Mouse (Mus musculus) myocyte (in vitro differentiated cells): ENCODE data around the gene 4931406P16Rik. TPM values are rescaled to one million over a fixed set of nuclear protein-coding genes. Genes with fewer than 3 reads are reported as not detected.

Source experiments
- H3K27me3 ChIP-seq: one replicate; pipeline ENCODE4 v1.6.1; 2011; ENCODE audit not compliant: control insufficient read depth, insufficient read depth, insufficient read length
- H3K36me3 ChIP-seq: one replicate; pipeline ENCODE4 v1.6.1; 2011; ENCODE audit not compliant: control insufficient read depth, insufficient read depth
- H3K4me2 ChIP-seq: one replicate; pipeline ENCODE4 v1.6.1; 2011; ENCODE audit warnings: low read depth, control low read depth
- H3K4me3 ChIP-seq: one replicate; pipeline ENCODE4 v1.5.1; 2011; ENCODE audit warnings: mild to moderate bottlenecking, control low read depth, moderate library complexity
- H3K79me2 ChIP-seq: one replicate; pipeline ENCODE4 v1.6.1; 2011; ENCODE audit not compliant: control insufficient read depth, insufficient read depth
- H3ac ChIP-seq: one replicate; pipeline ENCODE4 v1.6.1; 2011; ENCODE audit not compliant: control insufficient read depth, insufficient read length
- CEBPB ChIP-seq: IDR thresholded peaks from 2 replicates; pipeline ENCODE4 v1.6.1; 2011; ENCODE audit warnings: mild to moderate bottlenecking, moderate library complexity; ENCODE audit not compliant: poor library complexity, insufficient read depth, severe bottlenecking
- E2F4 ChIP-seq: IDR thresholded peaks from one replicate; pipeline ENCODE4 v1.6.1; 2011; ENCODE audit warnings: mild to moderate bottlenecking, control low read depth, moderate library complexity; ENCODE audit not compliant: insufficient read depth
- MAX ChIP-seq: IDR thresholded peaks from one replicate; pipeline ENCODE4 v1.6.1; 2011; ENCODE audit warnings: low read depth, mild to moderate bottlenecking, control low read depth
- MYOD1 ChIP-seq, 3 experiments: IDR thresholded peaks; one replicate each; pipeline ENCODE4 v1.6.1; 2011; ENCODE audit warnings: control low read depth in 2 of 3, low read depth in 2 of 3, mild to moderate bottlenecking in 2 of 3, moderate library complexity in 1 of 3; ENCODE audit not compliant: insufficient read length in 2 of 3, control insufficient read depth in 1 of 3
- MYOG ChIP-seq, 3 experiments: IDR thresholded peaks; one replicate each; pipeline ENCODE4 v1.6.1; 2011; ENCODE audit warnings: control low read depth in 2 of 3, low read depth in 2 of 3, mild to moderate bottlenecking in 2 of 3; ENCODE audit not compliant: insufficient read length in 2 of 3, control insufficient read depth in 1 of 3, insufficient read depth in 1 of 3
- POLR2A ChIP-seq: IDR thresholded peaks from one replicate; pipeline ENCODE4 v1.6.1; 2011; ENCODE audit warnings: low read depth, mild to moderate bottlenecking, control low read depth, moderate library complexity; ENCODE audit not compliant: insufficient read length
- POLR2AphosphoS2 ChIP-seq: IDR thresholded peaks from one replicate; pipeline ENCODE4 v1.6.1; 2011; ENCODE audit warnings: low read depth, control low read depth; ENCODE audit not compliant: insufficient read length
- REST ChIP-seq: IDR thresholded peaks from one replicate; pipeline ENCODE4 v1.6.1; 2011; ENCODE audit warnings: mild to moderate bottlenecking, control low read depth, moderate library complexity; ENCODE audit not compliant: insufficient read depth, insufficient read length
- SRF ChIP-seq: IDR thresholded peaks from one replicate; pipeline ENCODE4 v1.6.1; 2011; ENCODE audit warnings: low read depth; ENCODE audit not compliant: control insufficient read depth, insufficient read length
- TCF12 ChIP-seq: IDR thresholded peaks from one replicate; pipeline ENCODE4 v1.6.1; 2011; ENCODE audit warnings: mild to moderate bottlenecking, control low read depth; ENCODE audit not compliant: poor library complexity, insufficient read depth, severe bottlenecking
- TCF3 ChIP-seq: IDR thresholded peaks from one replicate; pipeline ENCODE4 v1.6.1; 2011; ENCODE audit warnings: low read depth, control low read depth; ENCODE audit not compliant: insufficient read length
- USF1 ChIP-seq: IDR thresholded peaks from one replicate; pipeline ENCODE4 v1.6.1; 2011; ENCODE audit warnings: low read depth, mild to moderate bottlenecking, control low read depth, moderate library complexity
- polyA plus RNA-seq: library from polyadenylated mRNA; unstranded; fragments of >200 nt; fragmentation: generic; extraction: Trizol; gene quantifications from one replicate; pipeline ENCODE4 v1.2.1, GENCODE M21; 2012; ENCODE audit warnings: missing spikeins

4931406P16Rik gene
- polyA plus RNA-seq, 1 experiment: 14.5 TPM

DNA sequence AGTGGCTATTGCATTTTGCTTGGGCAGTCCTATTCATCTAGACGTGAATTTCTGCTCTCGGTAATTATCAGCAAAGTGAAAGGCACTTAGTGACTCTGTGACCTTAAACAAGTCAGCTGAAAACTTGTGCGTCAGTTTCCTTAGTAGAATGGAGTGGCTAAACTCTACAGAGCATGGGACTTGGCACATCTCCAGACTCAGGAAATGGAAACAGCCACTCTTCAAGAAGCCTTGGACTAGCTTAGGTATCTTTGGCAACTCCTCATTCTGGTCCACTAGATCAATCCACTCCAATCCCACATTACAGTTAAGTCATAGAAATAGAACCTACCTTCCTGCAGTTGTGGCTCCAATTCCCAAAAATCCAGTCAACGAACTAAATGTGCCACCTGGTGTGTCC is 7.9 kb downstream of the 4931406P16Rik start:
- peaks cover 10% of the 10 kb centered on the region for H3K36me3 ChIP-seq
- TF ChIP-seq POLR2AphosphoS2 (no peak), SRF (no peak), MYOD1 (IDR thresholded peaks at IDR 0.05; ENCODE audit: control insufficient read depth in 1 of 3, insufficient read length in 2 of 3, low read depth in 2 of 3) (no peak), MYOG (IDR thresholded peaks at IDR 0.05; ENCODE audit: control insufficient read depth in 1 of 3, insufficient read depth in 1 of 3, insufficient read length in 2 of 3, low read depth in 2 of 3) (no peak), TCF3 (no peak), REST (no peak), CEBPB (no peak), POLR2A (no peak), E2F4 (no peak), MAX (no peak), USF1 (no peak), TCF12 (no peak)
- H3K79me2 ChIP-seq: peaks cover 99% of the 10 kb centered on the region
- no peak overlapping the region for H3K4me3 ChIP-seq
- H3ac ChIP-seq: no peak overlapping the region
- H3K27me3 ChIP-seq: no peaks in the 10 kb centered on the region
- no peak overlapping the region for H3K4me2 ChIP-seq

GRCm38 (mm10) chr7:34302651-34303050 is 10.7 kb downstream of the 4931406P16Rik start:
- H3K79me2 ChIP-seq: peaks cover 97% of the 10 kb centered on the region
- TF ChIP-seq REST (no peak), TCF3 (no peak), CEBPB (no peak), POLR2AphosphoS2 (no peak), MYOD1 (IDR thresholded peaks at IDR 0.05; ENCODE audit: control insufficient read depth in 1 of 3, insufficient read length in 2 of 3, low read depth in 2 of 3) (no peak), USF1 (no peak), E2F4 (no peak), MAX (no peak), POLR2A (no peak), SRF (no peak), TCF12 (no peak), MYOG (IDR thresholded peaks at IDR 0.05; ENCODE audit: control insufficient read depth in 1 of 3, insufficient read depth in 1 of 3, insufficient read length in 2 of 3, low read depth in 2 of 3) (no peak)
- no peaks in the 10 kb centered on the region for H3K27me3 ChIP-seq
- peaks cover 10% of the 10 kb centered on the region for H3K36me3 ChIP-seq
- H3ac ChIP-seq: no peak overlapping the region
- H3K4me2 ChIP-seq: no peak overlapping the region
- no peak overlapping the region for H3K4me3 ChIP-seq

- no peak overlapping the region for H3K4me2 ChIP-seq
- no peak overlapping the region for H3ac ChIP-seq
- TF ChIP-seq E2F4 (no peak), POLR2AphosphoS2 (no peak), MYOG (IDR thresholded peaks at IDR 0.05; ENCODE audit: control insufficient read depth in 1 of 3, insufficient read depth in 1 of 3, insufficient read length in 2 of 3, low read depth in 2 of 3) (no peak), USF1 (no peak), REST (no peak), CEBPB (no peak), MAX (no peak), MYOD1 (IDR thresholded peaks at IDR 0.05; ENCODE audit: control insufficient read depth in 1 of 3, insufficient read length in 2 of 3, low read depth in 2 of 3) (no peak), TCF3 (no peak), SRF (no peak), TCF12 (no peak), POLR2A (no peak)
- H3K36me3 ChIP-seq: peaks cover 10% of the 10 kb centered on the region
- no peak overlapping the region for H3K4me3 ChIP-seq
- H3K79me2 ChIP-seq: peaks cover 97% of the 10 kb centered on the region
- H3K27me3 ChIP-seq: no peaks in the 10 kb centered on the region
Measured at GRCm38 (mm10) chr7:34301952-34302351, 11.4 kb downstream of the 4931406P16Rik start.

GRCm38 (mm10) chr7:34298818-34299217 is 14.5 kb downstream of the 4931406P16Rik start:
- Histone ChIP-seq H3K36me3 (peaks cover 10% of the 10 kb centered on the region), H3K4me3 (no peak overlapping the region), H3K79me2 (peaks cover 95% of the 10 kb centered on the region), H3K27me3 (no peaks in the 10 kb centered on the region), H3K4me2 (no peak overlapping the region), H3ac (no peak overlapping the region)
- TF ChIP-seq MYOG (IDR thresholded peaks at IDR 0.05; ENCODE audit: control insufficient read depth in 1 of 3, insufficient read depth in 1 of 3, insufficient read length in 2 of 3, low read depth in 2 of 3) (no peak), MYOD1 (IDR thresholded peaks at IDR 0.05; ENCODE audit: control insufficient read depth in 1 of 3, insufficient read length in 2 of 3, low read depth in 2 of 3) (no peak), POLR2A (no peak), E2F4 (no peak), TCF3 (no peak), USF1 (no peak), SRF (no peak), POLR2AphosphoS2 (no peak), TCF12 (no peak), MAX (no peak)

DNA sequence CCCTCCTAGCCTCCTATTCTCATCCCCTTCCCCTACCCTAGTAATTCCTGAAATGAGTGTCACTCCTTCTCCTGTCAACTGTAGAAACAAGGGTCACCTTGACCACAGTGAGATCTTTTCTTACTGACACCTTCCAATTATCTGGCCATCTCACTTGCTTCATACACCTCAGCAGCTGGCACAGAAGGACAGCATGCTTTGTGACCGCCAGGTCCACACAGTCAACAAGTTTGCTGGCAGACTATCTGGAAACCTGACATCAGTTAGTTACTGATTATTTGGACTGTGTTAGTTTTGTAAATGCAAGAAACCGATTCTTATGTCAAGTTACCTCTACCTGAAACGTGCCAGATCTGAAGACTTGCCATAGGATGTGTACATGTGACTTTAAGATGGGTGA is 17.2 kb downstream of the 4931406P16Rik start:
- no peak overlapping the region for H3K4me3 ChIP-seq
- H3K79me2 ChIP-seq: peaks cover 96% of the 10 kb centered on the region
- no peak overlapping the region for H3ac ChIP-seq
- no peaks in the 10 kb centered on the region for H3K27me3 ChIP-seq
- H3K36me3 ChIP-seq: peaks cover 3% of the 10 kb centered on the region
- TF ChIP-seq USF1 (no peak), POLR2AphosphoS2 (no peak), CEBPB (no peak), MYOG (IDR thresholded peaks at IDR 0.05; ENCODE audit: control insufficient read depth in 1 of 3, insufficient read depth in 1 of 3, insufficient read length in 2 of 3, low read depth in 2 of 3) (no peak), TCF12 (no peak), REST (no peak), E2F4 (no peak), MYOD1 (IDR thresholded peaks at IDR 0.05; ENCODE audit: control insufficient read depth in 1 of 3, insufficient read length in 2 of 3, low read depth in 2 of 3) (no peak), TCF3 (no peak), MAX (no peak), SRF (no peak), POLR2A (no peak)
- no peak overlapping the region for H3K4me2 ChIP-seq
